Mouse (Mus musculus) kidney, adult 9 months (tissue): ENCODE data around the gene Olfr156.
"Not testable (repeated sequence)": the region's sequence is repeated elsewhere in the genome, so short reads cannot be mapped to it uniquely, and the experiment has no call there.

Experiments
- DNase-seq: peaks from one replicate; pipeline ENCODE4 v3.0.0; 2022

The Olfr156 gene

DNA sequence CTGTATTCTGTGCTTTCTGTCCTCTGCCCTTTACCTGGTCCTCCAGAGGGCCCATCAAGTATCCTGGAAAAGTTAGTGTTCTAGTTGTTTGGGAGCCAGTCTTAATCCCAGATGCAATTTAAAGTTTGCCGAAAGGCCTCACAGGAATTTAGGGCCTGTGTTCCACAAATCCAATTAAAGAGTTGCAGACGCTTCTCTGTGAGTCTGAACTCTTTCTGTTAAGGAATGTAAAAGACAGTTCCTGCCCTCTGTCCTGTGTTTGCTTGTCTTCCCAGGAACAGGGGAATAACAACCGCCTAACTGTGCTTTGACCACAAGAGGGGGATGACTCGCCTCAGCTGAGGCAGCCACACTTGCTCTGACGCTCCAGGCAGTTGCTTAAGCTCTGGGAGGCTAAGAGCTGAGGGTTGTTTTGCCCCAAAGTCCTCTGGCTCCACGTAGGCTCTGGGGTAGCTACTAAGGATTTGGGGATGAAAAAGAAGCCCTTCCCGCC lies at the start of gene Olfr156:
TSS of gene Olfr156 (minus strand) at position 51 of the 493 bp plus-strand sequence.
- DNase-seq: no peak

DNA sequence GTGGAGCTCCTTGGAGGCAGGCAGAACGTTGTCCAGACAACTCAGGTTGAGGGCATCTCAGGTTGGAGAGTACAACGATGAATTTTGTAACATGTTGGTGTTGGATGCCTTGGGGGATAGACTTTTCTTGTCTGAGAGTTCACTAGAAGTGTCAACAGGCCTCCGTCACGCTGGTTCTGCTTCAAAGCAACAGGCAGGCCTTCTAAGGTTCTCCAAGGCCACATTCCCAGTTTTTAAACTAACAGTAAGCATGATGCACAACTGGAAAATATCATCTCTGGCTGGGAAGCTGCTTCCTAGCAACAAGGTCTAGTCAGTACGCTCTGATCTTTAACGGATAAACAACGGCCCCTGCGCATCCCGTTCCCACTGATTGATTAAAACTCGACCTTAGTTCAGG lies 46.1 kb upstream of the Olfr156 start:
- DNase-seq: no peak

DNA sequence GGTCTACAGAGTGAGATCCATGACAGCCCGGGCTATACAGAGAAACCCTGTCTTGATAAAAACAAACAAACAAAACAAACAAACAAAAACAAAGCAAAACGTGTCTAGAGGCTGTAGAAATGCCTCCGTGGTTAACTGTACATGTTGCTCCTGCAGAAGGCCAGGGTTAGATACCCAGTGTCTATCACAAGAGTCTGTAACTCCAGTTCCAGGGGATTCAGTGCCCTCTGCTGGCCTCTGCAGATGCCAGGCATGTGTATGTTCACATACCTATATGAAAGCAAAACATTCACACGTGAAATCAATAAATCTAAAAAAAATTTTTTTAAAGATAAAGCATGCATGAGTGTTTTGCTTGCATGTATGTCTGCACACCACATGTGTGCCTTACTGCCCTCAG lies 39.6 kb upstream of the Olfr156 start:
- no peak for DNase-seq

- DNase-seq: peak; percentile 67
Measured at GRCm38 (mm10) chr4:43860744-43861519, 37.2 kb upstream of the Olfr156 start.

DNA sequence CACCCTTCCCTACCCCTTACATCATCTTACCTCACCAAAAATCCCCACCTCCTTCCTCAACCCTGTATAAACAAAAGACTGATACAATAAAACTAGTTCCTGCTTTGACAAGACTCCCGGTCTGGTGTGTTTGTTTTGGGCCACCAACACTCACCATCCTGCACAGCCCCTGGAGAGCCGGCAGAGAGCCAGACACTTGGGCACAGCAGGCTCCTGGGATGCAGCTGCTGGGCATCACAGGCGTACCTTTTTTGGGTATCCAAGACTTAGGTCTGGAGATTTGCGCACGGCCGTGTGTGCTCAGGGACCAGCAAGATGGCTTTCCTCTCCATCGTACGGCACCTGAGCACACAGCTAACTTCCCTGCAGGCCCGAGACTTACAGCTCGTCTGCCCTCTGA lies 36.2 kb upstream of the Olfr156 start:
- no peak for DNase-seq

DNA sequence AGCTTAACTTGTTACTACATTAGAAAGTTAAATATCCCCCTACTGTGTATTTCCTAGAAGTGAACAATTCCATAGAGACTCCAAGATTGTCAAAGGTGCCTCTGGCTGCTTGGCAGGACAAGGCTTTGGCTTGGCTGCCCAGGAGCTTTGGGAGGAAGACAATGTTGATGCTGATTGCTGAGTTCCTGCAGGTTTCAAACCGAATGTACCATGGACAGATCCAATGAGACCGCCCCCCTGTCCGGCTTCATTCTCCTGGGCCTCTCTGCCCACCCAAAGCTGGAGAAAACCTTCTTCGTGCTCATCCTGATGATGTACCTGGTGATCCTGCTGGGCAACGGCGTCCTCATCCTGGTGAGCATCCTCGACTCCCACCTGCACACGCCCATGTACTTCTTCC lies 30.4 kb upstream of the Olfr156 start:
- DNase-seq: no peak

DNA sequence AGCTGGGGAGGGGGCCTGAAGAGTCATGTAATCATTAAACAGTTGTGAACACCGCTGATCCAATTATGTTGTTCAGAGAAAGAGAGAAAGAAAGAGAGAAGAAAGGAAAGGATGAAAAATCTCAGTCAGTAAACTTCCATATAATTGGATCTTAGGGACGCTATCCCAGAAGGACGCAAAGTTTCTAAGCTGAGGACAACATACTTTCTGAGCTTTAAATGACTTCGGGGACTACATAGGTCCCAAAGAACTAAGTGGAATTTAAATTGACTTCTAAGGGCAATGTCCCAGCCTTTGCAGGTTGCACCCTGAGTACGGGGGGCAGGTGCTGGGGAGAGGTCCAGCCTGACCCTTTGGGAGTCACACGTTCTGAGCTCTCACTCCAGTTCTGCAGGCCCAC lies 27.6 kb upstream of the Olfr156 start, which contains the start of gene Olfr155:
TSS of gene Olfr155 (plus strand) at position 301 of the 400 bp plus-strand sequence.
- DNase-seq: no peak

- no peak for DNase-seq
Measured at GRCm38 (mm10) chr4:43840101-43840500, 16.4 kb upstream of the Olfr156 start, which contains the start of gene Olfr157. Gene Olfr157 (minus strand): TSS chr4:43840201.

DNA sequence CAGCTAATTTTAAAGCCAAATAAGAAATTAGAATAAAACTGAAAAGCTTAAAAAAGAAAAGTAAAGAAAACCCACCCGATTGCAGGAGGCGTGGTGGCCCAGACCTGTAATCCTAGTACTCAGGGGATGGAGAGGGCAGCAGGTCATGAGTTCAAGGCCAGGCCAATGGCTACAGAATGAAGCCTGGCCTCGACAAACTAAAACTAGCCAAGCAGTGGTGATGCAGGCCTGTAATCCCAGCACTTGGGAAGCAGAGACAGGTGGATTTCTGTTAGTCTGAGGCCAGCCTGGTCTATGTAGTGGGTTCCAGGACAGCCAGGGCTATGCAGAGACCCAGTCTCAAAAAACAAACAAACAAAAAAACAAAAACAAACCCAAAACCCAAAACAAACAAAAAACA lies 14.6 kb upstream of the Olfr156 start:
- no peak for DNase-seq

- DNase-seq: no peak
Measured at GRCm38 (mm10) chr4:43834749-43835148, 11.1 kb upstream of the Olfr156 start.

GRCm38 (mm10) chr4:43833752-43834151 lies 10.1 kb upstream of the Olfr156 start:
- DNase-seq: no peak

GRCm38 (mm10) chr4:43832031-43832430 lies 8.3 kb upstream of the Olfr156 start:
- DNase-seq: no peak

DNA sequence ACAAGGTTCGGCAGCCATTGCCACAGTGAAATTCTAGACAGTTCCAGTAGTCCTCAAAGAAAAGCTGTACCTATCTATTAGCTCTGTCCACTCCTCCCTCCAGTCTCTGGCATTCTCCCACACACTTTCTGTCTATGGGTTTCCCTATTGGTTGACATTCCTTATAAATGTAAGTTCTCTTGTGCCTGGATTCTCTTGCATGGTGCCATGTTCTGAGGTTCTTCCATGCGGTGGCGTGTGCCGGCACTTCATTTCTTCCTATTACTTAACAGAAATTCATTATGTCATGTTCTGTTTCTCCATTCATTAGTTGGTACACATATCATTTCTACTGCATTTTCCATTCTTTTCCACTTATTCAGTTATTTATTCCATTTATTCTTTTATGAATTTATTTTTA lies 5.1 kb upstream of the Olfr156 start:
- DNase-seq: no peak

DNA sequence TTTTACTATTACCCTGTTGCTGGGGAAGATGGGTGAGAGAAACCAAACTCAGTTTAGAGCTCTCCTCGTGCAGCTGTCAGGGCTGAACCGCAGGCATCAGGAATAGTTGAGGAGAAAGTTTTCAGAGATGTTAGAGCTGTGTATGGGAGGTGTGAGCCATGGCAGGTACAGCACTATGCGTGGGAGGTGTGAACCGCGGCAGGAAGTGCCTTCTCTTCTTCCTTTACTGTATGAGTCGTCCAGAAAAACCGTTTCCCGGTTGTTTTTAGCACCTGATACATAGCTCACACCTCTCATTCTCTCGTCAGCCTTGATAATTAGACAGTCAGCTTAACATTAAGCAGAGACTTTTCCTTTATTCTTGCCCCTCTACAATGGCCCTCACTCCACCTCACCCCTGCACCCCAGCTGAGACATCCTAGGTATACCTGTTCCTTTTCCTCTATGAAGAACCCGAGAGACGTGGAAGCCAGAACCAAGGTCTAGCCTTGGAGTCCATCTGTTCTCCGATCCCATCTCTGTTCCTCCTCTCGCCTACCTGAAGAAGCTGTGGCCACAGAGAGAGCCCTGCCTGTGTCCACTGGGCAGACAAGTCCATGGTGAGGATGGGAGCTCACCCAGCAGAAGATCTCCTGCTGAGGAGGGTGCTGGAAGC lies 672 bp downstream of the Olfr156 start:
- no peak for DNase-seq

DNA sequence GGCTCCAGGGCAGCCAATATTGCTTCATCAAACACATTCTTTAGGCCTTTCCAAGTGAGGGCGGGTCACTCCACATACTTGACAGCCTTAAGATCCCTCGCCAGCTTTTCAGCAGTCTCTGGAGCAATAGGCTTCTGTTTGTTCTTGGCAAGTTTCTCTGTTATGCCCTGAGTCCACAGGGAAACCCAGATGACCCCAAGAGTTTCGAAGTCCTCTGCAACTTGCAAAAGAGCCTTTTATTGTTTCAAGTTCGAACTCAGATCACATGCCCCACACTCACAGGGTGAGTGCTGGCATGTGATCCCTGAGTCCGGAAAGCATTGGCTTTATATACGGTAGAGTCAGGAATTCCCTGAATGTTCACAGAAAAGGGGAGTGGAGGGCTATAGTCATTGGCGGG lies 24.8 kb downstream of the Olfr156 start:
- DNase-seq: no peak

GRCm38 (mm10) chr4:43795844-43796243 lies 27.9 kb downstream of the Olfr156 start:
- not testable (repeated sequence) for DNase-seq

DNA sequence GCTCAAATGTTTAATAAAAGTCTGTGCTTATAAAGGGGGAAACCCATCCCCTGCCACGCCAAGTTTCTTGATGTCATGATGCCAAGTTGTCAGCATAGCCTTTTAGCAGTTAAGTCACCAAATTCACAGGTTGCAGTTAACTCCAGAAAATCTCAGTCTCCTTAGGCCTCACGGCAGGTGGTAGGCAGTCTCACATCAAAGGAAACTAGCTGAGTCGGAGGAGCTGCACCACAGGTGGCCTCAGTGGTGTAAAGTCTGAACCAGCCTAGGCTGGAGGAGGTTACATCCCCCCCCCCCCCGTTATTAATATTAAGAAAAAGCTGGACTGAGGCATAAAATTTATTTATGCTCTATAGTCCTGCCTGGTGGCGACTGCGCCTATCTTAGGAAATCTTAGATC lies 28.4 kb downstream of the Olfr156 start:
- DNase-seq: no peak

DNA sequence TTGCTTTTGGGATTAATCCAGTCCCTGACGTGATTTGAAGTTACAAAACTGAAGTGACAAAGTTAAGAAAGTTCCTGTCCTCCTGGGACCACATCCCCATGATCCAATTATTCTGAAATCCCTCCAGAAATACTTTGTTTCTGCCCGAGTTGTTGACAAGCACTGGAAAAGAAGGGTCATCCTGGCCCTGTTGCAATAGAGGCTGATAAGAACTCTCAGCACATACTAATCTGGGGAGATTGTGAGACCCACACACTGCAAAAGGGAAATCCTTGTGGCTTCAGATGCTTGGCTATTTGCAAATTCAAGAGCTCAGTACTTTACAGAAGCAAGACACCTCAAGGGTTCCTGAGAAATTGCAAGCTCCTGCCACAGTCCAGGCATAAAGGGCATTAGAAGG lies 51.4 kb downstream of the Olfr156 start:
- DNase-seq: no peak

- no peak for DNase-seq
Measured at GRCm38 (mm10) chr4:43771626-43772025, 52.1 kb downstream of the Olfr156 start.

DNA sequence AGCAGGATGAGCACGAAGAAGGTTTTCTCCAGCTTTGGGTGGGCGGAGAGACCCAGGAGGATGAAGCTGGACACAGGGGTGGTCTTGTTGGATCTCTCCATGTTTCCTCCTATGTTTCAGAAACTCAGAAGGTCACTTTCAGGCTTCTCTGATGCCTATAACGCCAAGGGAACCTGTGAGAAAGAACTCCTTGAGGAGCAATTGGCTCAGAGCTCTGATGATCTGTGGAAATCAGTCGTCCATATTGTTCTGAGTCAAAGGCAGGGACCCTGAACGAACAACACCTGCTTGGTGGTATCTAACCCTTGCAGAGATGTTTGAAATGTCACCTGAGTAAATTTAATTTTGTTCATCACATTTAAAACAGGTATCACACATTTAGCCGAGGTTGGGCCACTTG lies 52.8 kb downstream of the Olfr156 start, which contains the start of gene Olfr159:
TSS of gene Olfr159 (minus strand) at position 101 of the 400 bp plus-strand sequence.
- DNase-seq: no peak
